Mouse (Mus musculus): ENCODE measurements around the gene Slc25a26.

Slc25a26 gene

DNA sequence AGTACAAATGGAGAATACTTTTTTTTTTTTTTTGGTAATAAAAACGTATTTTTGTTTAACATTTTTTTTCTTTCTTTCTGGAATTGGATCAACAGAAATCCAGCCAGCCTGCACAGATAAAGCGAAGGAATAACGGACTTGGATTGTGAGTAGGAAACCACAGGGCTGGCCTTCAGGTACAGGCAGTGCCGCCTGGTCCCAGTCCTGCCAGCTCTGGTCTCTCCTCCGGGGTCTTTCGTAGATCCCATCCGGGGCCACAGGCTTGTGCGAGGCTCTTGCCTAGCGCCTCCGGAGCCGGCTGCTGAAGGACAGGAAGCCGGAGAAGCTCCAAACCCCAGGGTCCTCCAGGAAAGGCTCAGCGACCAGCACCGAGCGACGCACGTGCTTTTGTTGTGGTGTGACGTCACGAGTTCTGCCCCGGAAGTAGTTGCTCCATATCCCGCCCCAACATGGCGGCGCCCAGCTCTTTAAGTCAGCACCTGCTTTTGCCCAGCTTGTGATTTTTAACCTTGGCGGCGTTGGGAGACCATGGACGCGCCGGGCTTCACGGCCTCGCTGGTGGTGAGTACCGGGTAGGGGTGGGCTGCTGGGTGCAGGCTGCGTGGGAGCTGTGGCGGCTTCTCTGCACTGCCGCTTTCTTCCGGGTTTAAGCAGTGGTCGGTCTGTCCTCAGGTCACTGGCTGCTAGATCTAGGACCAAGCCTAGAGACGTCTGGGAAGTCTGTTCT is at the start of gene Slc25a26:
Slc25a26 (plus strand) TSS at position 435 of the 727 bp plus-strand sequence.
- peak; percentile 81 to 86 for DNase-seq (ENCODE audit: low spot score in 2 of 2)

DNA sequence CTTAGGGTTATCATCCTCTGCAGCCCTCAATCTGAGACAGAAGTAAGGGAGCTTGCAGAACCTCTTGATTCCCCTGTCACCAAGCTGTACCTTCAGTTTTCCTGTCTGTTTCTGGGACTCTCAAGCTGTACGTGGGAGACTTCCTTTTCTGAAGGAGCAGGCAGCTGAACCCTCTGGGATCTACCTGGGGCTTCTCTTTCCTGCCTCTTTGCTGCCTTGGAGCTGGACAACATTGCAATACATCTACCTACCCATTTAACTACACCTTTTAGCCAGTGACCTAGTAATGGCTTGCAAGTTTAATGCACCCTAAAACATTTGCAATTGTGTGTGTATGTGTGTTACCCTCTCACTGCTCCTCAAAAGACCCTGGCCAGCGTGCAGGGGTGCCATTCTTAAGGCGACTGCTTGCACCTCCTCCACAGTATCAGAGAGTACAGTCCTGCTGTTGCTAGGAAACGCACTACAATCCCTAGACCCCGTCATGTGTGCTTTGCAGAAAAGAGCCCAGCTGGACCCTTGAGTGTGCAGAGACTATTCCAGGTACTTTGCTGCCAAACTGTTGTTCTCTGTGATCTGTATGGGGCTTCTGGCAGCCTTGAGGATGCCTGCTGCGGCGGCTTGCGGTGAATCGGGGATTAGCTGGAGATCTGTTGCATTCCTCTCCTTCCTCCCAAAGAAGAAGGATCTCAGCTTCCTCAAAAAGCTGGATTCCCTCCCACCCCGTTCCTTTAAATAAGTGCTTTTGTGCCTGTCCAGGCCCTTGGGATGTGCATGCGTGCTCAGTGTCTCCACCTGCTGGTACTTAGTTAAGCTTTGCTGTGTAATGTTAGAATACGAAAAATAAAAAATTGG is 35.9 kb upstream of the Slc25a26 start:
- peak; percentile 32 to 40 for DNase-seq (ENCODE audit: low spot score in 2 of 2)

DNA sequence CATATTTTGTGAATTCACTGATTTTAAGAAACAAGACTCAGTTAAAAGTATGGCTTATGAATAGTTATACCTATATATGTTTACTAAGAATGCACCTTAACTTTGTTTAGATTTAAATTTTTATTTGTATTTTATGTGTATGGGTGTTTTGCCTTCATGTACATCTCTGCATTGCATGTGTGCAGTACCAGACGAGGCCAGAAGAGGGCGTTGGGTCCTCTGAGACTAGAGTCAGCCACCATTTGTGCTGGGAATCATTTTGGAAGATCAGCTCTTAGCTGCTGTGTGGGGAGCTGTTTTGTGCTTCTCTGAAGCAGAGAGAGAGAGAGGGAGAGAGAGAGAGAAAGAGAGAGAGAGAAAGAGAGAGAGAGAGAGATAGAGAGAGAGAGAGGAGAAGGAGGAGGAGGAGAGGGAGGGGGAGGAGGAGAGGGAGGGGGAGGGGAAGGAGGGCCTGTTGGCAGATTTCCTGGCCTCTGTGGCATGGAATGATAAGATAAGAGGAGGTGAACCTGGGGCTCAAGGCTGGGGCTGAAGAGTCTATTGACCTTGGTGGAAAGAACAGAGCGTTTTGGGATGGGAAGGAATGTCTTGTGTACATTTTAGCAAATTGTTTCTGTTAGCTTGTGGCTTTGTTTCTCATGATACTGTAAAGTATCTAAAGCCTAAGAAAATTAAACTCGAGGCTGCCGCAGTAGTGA is 33.5 kb upstream of the Slc25a26 start:
- DNase-seq (ENCODE audit: low spot score in 2 of 2), result peak in 1 of 2 experiments; percentile 4

DNA sequence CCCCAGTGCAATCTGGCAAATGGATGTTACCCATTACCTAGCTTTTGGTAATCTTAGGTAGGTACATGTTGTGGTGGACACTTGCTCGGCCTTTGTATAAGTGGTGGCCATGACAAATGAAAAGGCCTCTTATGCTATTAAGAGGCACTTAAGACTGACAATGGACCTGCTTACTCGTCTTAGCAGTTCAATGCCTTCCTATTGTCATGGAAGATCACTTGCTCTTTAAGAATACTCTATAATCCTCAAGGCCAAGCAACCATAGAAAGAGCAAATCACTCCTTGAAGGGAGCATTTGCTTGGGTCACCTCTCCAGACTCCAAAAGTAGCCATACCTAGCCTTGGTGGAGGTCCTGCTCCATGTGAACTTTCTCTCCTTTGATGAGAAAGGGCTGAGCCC is 7.4 kb upstream of the Slc25a26 start:
- DNase-seq (ENCODE audit: low spot score in 2 of 2), result no peak

DNA sequence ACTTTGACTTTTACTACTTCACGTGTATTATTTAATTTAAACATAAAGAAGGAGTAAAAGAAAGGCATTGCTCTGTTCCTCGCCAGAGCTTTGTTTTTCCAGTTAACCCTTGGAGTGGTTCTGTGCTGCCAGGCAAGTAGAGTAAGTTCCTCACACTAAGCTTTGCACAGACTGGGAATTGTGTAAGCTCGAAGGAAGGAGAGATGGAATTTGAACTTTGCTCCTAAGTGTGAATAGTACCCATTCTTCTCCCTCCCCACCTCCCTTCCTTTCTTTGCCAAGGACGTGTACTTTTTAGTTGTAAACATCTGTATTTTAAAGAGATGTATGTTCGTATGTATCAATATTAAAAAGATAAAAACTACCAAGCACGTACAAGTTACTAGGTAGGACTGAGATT is 3.8 kb downstream of the Slc25a26 start:
- DNase-seq (ENCODE audit: low spot score in 2 of 2), result no peak

DNA sequence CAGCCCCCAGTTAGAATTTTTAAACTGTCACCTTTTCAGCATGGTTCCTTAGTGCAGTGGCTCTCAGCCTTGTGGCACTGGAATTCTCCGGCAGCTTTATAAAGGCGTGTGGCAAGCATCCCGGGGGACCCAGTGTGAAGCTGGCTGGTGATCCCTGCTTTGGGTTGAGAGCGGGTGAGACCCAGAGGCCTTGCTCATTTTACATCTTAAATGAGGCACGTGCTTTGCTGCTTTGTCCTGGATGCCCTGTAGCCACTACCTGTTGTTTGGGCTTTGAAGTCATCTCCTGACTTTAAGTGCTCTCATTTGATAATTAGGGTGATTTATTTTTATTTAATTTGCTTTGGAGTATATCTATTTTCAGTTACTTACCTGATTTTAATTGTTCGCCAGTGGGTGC is 7.8 kb downstream of the Slc25a26 start:
- no peak for DNase-seq (ENCODE audit: low spot score in 2 of 2)

DNA sequence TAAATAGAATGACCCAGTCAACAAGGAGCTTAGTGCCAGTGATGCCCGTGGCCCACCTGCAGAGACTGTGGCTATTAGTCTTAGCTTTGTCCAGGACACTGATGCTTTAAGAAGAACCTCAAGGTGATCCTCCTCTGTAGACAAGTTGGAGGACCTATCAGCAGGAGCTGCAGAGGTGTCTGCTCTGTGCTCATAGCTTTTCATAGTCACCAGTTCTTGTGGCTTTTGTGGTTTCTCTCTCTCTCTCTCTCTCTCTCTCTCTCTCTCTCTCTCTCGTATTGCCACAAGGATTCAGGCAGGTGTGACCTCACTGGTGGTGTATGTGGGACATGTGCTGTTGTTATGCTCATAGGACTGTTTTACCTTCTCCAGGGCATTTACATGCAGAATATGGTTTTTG is 8.7 kb downstream of the Slc25a26 start:
- DNase-seq (ENCODE audit: low spot score in 2 of 2), result no peak

DNA sequence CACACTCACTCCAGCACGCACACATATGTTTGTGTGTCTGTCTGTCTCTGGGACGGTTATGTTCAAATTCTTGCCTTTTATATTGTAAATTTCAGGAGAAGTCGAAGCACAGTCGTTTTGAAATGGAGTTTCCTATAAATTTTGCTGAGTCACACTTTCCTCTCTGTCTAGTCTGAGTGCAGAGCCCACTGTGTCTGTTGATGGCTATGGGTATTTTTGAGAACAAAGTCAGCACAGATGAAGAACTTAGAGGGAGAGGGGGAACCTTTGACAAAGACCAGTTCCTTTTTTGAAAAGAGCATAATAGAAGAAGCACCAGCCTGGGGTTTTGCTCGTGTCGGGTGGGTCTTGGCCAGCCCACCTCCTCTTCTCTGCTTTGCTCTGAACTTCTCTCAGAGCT is 9.1 kb downstream of the Slc25a26 start:
- no peak for DNase-seq (ENCODE audit: low spot score in 2 of 2)

DNA sequence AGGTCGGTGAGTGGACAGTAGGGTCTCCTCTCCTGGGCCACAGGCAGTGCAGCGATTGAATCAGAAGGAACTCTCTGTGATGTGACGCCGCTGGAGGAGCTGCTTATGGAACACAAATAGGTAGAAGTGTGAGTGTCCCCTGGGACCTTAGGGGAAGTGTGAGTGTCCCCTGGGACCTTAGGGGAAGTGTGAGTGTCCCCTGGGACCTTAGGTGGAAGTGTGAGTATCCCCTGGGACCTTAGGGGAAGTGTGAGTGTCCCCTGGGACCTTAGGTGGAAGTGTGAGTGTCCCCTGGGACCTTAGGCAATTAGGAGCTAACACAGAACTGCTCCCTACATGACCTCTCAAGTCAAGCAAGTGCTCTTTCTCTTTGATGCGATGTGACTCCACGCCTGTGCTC is 18.0 kb downstream of the Slc25a26 start:
- no peak for DNase-seq (ENCODE audit: low spot score in 2 of 2)

DNA sequence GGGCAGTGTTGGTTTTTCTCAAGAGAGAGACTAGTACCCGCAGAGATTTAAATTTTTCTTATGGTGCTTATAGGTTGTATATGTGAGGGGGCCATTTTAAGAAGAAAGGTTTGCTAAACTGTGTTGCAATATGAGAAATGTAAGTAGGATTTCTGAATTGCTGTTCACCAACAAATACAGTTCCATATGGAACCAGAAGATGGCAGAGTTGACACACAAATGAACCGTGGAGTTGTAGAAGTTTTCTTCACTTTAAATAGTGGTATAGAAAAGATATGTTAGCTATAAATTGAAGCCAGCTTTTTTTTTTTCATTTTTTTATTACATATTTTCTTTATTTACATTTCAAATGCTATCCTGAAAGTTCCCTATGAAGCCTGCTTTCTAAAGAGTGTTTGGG is 24.2 kb downstream of the Slc25a26 start:
- DNase-seq (ENCODE audit: low spot score in 2 of 2), result no peak

DNA sequence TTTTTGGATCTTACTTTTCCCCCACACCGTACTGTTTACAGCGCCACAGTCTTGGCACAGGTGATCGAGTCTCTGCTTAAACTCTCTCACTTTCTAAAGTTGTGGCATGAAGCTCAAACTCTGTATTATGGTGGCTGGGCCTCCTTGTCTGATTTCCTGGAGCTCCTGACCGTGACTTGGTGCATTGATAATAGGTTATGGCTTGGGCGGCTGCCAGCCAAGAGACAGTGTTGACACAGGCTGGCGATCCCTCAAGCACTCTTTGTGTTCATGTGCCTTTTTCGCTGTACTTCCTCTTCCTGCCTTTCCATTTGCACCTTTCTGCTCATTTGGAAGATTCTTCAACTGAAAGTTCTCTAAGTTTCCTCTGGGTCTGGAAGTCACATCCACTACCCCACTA is 30.6 kb downstream of the Slc25a26 start:
- DNase-seq (ENCODE audit: low spot score in 2 of 2), result no peak

DNA sequence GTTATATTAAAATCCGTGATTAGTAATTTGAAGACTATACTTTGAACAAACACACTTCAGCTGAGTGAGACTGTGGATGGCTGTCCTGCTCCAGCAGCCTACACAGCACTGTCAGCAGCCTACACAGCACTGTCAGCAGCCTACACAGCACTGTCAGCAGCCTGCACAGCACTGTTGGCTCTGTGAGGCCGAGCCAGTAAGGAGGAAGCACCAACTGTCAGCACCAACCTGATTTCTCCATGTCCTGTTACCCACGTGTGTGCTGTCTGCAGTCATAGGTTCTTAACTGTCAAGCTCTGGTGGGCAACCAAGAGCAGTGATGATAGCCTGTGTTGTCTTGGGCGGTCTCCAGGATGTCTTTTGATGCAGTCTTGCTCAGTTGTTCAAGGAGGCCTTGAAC is 32.0 kb downstream of the Slc25a26 start:
- DNase-seq (ENCODE audit: low spot score in 2 of 2), result no peak

DNA sequence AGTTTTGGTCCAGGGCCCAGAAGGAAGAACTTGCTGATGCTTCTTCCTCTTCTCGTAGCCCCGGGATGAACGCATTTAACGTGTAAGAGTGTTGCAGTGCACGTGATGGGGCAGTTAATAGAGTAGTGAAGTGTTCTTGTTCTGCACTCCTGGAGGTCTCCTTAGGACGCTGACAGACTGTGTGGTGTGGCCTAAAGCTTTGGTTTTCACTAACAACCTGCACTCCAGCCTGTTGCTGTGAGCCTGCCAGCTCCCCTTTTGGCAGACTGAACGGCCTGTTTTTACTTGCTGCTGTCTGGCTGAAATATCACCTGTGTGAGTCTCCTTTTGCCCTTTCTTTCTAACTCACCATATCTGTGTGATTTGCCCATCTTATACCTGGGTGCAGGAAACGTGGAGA is 36.3 kb downstream of the Slc25a26 start:
- DNase-seq (ENCODE audit: low spot score in 2 of 2), result no peak

DNA sequence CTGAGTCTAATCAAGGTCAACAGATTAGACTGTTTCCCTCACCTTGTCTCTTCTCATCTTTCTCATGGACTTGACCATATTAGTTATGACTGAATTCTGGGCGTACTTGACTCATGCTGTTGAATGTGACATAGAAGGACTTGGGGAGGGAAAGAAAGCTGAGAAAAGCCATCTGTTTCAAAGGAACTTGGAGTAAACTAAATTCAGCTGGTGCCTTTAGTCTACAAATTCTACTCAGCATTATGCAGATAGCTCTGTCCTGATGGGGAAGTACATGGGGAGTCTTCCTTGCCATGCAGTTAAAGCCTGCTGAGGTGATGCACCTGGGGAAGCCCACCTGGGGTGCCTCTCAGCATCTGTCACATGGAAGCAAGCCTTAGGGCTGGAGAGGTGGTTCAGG is 37.5 kb downstream of the Slc25a26 start:
- no peak for DNase-seq (ENCODE audit: low spot score in 2 of 2)

DNA sequence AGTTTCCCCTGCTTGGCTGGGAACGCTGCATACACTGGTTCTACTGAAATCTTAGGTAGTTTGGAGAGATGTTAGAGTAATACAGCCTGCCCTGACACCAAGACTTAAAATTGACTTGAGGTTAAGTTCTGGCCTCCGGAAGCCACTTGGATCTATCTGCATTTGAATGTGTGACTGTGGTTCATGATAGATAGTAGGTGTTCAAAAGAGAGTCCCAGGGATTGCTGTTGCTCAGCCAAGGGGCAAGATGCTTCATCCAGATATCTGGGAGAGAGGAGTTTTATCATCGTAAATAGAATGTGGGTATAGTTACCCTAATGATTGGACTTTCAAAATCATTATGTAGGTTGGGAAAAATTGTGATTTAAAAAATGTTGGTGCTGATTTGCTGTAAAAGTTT is 40.0 kb downstream of the Slc25a26 start:
- no peak for DNase-seq (ENCODE audit: low spot score in 2 of 2)

DNA sequence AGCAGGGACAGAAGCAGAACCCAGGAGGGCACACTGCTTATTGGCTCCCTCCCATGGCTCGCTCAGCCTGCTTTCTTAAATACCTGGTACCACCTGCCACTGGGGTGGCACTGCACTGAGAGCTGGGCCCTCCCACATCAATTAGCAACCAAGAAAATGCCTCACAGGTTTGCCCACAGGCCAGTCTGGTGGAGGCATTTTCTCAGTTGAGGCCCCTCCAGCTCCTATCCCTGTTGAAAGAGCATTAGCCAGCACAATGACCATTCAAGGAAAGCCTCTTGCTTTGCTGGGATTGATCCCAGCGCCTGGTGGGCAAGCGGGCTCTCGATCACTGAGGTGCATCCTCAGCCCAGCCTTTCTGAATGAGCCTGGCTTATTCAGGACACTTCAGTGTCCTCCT is 40.5 kb downstream of the Slc25a26 start:
- no peak for DNase-seq (ENCODE audit: low spot score in 2 of 2)

DNA sequence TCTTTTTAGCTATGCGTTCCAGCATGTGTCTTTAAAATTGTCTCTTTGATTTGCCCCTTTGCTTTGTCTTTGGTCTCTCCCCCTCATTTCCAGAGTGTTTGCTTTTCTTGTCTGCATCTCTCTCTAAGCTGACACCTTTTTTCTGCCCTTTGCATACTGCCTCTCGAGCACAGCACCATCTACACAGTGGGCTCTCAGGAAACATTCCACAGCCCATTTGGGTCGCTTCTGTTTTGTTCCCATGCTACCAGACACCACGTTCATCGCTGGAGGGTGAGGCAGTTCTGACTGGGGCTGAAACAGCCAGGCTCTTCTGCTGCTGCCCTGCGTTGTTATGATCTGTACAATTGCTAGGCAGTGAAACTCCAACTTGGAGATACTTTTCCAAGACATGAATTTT is 41.0 kb downstream of the Slc25a26 start:
- DNase-seq (ENCODE audit: low spot score in 2 of 2), result no peak

DNA sequence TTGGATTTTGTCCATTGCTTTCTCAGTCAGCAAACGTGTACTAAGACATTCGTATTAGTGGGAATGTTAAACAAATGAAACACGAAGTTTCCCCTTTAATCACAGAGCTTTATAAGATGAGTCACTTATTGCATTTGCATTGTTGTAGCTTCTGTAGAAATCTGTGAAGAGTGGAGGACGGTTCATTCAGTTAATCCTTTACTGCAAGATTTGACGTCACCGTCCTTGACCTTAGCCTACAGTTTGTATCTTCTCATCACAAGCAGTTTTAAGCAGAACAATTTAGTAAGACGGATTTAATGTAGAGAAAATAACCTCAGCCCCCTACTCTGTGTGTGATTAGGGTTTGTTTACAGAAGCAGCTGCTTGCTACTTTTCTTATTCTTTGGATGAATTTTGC is 41.7 kb downstream of the Slc25a26 start:
- DNase-seq (ENCODE audit: low spot score in 2 of 2), result no peak

DNA sequence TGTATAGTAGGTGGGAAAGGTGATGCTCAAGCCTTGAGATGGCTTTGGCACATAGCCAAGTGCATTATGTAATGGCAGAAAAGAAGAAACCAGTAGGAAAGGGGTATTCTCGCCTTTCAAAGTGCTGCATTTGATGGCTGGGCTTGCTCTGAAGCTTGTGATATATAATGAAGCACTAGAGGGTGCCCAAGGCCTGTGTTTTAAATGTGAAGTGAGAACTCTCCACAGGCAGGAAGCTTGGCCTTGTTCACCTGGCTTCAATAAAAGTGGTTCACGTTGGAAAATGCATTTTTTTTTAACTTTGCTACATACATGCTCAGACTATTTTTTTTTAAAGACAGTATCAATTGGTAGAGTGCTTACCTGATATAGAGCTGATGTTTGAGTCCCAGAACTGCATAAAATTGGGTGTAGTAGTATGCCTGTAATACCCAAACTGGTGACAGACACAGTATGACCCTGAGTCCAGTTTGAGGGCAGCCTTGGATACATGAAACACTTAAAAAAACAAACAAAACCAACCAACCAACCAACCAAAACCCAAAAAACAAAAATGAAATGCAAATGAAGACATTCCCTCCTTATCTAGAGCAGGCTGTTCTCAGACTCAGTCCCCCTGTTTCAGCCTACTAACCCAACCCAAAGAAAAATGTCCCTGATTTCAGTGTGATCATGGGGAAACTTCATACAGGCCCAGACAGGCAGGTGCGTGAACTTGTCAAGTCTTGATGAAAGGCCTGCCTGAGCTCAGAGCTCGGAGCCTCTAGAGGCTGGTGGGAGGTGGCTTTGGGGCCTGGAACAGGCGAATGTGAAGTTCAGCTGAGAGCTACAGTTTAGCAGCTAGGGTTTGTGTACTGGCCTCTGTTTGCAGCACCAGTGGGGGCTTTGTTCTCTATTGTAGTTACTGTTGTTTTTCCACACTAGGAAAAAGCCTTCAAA is 44.0 kb downstream of the Slc25a26 start:
- peak in 1 of 2 experiments; percentile 43 for DNase-seq (ENCODE audit: low spot score in 2 of 2)

DNA sequence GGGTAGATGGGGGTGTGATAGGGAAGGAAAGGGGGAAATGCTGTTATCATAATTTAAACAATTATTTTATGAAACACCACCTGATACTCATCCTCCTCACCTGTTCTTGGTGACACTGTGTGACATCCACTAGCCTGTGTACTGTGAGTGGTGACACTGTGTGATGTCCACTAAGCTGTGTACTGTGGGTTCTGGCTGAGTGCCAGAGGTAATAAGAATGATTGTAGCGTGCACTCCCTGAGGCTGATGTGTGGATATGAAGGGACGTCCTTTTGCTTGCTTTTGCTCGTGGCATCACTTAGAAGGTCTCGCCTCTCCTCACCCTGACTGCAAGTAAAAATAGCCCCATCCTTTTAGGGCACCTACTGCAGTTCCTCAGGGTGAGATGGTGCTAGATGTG is 47.1 kb downstream of the Slc25a26 start:
- DNase-seq (ENCODE audit: low spot score in 2 of 2), result no peak

DNA sequence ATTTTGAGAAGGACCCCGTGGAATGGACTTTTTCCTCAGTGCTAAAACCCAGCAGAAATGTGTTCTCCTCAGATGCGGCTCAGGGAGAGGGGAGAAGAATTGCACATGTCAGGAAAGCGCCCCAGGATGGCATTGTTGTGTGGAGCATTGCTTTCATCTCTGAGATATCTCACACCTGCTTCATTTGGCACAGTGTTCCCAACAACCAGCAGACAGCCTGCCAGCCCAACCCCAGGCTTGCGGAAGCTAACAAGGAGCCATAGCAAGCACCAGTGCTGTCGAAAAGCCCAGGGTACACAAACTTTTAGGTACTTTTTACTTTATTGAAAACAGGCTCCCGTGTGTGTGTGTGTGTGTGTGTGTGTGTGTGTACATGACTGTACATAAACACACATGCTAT is 50.2 kb downstream of the Slc25a26 start:
- no peak for DNase-seq (ENCODE audit: low spot score in 2 of 2)

DNA sequence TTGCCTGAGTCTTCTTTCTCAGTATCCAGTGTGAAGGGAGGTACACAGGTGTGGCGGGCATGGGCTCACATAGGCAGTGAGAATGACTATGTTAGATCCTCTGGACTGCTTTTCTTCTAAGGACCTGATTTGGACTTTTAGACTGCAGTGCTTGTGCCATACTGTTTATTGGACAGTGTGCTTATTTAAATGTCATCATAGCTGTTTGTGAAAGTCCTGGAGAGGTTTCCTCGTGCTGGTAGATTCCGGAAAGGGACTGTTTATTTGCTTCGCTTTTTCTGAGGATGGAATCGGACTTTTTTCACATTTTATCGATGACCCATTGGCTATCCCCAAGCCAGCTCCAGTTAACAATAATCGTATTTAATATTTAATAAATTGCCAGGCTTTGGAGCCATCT is 50.7 kb downstream of the Slc25a26 start:
- no peak for DNase-seq (ENCODE audit: low spot score in 2 of 2)

Measured in frontal cortex, postnatal 14 days (tissue).